Mouse (Mus musculus): ENCODE measurements at regions not wholly inside any gene's neighbourhood (a gene's known extent, or its start where the extent isn't known, plus 50 kb on each side); places are given as distances from the start of the nearest gene placed in this dataset.

- no peak for DNase-seq (ENCODE audit: low read depth, low spot score)
Observed at GRCm38 (mm10) chr2:47945061-47945460, 868.8 kb upstream of the Acvr2a start.

- no peak for DNase-seq (ENCODE audit: low read depth, low spot score)
Observed at GRCm38 (mm10) chr2:47991132-47991531, 822.8 kb upstream of the Acvr2a start.

DNA sequence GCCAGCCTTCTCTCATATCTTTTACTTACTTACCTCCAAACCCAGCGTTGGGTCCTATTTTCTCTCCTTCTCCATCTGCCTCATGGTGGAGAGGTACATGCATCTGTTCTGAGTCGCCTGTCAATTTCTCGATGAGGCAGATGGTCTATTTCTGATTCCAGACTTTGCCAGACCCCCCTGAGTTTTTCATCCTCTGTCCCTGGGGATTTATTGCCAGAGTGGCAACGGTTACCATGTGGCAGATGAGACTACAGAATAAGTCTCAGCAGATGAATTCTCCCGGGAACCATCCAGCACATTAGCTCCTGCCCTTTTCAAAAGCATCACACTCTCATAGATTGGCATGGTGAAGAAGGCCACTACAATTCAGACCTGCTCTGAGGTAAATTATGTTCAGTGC is 819.7 kb upstream of the Acvr2a start:
- DNase-seq (ENCODE audit: low read depth, low spot score) = no peak

DNA sequence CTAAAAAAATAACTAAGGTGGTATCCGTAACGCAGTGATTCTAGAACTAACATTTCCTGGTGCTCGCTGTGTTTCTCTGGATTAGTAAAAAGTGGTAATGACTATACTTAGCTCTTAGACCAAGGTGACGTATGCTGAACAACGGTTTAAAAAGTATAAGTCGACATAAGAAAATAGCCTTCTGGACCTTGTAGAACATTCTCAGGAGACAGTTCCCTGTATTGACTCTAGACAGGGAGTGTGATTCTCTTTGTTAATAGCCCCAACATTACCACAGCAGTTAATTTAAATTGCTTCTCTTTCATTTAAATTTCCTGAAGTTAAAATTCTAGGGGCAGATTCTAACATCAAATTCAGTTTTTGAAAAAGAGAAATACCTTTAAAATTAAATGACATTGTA is 812.7 kb upstream of the Acvr2a start:
- no peak for DNase-seq (ENCODE audit: low read depth, low spot score)

DNA sequence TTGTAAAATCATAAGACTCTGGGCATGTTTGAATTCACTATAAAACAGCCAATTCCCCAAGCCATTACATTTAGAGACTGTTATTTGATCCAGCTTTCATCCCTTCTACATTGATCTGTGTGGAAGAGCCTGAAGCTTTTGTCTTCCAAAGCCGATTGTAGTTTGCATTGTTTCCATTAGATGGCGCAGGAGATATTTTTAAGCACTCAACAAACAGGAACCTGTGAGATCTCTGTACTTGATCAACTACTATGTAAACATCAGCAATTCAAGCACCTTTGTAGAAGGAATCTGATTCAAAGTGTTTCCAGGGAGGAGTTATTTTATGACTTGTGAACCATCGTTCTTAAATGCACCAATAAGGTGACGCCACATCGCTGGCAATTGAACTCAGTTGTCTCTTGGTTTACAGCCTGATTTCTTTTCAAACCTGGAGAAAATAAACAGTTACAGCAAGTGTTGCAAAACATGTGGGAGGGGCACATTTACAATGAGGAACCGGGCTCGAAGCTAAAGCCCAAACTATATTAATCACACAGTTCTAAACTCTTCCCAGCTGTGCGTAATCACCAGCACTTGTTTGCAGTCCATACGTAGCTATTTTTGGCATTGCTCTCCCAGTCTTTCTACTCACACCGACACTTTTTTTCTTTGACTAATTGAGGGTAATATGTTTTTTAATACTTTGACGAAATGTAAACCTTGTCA is 812.0 kb upstream of the Acvr2a start:
- peak; percentile 40 for DNase-seq (ENCODE audit: low read depth, low spot score)

GRCm38 (mm10) chr2:48010308-48010707 is 803.6 kb upstream of the Acvr2a start:
- DNase-seq (ENCODE audit: low read depth, low spot score) = no peak

GRCm38 (mm10) chr2:48027559-48027958 is 786.4 kb upstream of the Acvr2a start:
- no peak for DNase-seq (ENCODE audit: low read depth, low spot score)

DNA sequence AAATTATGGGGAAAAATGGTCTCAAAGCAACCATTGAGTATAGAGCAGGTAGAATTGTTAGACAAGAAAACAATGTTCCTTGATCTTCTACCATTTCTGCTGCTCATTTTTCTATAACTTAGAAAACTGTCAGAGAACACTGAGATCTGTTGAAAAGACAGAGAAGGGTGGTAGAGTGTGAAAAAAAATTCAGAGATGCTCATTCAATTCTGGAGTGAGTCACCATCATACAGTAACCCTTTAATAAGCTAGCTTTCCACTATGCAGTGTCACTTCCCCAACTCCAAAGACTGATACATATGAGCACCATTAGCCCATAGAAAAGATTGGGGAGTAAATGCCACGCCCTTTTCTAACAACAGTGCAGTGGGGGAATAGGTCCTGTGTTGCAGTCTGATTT is 752.5 kb upstream of the Acvr2a start:
- DNase-seq (ENCODE audit: low read depth, low spot score) = no peak

DNA sequence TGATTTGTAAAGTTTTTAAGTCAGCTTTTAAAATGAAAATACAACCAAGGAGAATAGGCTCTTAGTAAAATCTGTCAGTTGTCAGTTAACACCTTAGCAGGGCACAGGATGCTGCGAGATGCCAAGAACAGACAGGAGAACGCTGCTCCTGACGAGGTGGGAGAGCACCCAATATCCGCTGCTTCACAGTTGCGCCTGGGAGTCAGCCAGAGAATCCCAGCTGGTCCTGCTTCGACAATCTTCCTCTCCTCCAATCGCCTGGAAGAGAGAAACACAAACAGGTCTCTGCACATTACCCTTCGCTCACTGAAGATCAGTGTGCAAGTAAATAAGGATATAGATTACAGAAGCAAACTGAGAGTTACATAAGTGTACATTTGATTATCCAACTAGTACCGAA is 750.5 kb upstream of the Acvr2a start:
- no peak for DNase-seq (ENCODE audit: low read depth, low spot score)

DNA sequence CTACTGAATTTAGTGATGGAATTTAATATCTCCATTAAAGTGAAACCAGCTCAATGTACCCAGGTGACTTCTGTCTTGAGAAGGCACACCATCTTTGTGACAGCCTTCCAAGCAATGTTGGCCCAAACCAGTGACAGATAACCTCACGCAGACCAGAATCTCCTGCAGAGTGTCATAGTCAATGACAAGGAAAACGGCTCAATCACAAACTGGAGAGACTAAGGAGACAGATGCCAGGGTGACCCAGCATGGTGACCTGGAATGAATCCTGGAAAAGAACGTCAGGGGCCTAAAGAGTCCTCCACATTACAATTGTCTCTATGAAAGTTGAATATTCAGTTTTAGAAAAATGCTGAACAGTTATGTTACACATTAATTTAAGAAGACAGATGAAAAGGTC is 748.7 kb upstream of the Acvr2a start:
- no peak for DNase-seq (ENCODE audit: low read depth, low spot score)

DNA sequence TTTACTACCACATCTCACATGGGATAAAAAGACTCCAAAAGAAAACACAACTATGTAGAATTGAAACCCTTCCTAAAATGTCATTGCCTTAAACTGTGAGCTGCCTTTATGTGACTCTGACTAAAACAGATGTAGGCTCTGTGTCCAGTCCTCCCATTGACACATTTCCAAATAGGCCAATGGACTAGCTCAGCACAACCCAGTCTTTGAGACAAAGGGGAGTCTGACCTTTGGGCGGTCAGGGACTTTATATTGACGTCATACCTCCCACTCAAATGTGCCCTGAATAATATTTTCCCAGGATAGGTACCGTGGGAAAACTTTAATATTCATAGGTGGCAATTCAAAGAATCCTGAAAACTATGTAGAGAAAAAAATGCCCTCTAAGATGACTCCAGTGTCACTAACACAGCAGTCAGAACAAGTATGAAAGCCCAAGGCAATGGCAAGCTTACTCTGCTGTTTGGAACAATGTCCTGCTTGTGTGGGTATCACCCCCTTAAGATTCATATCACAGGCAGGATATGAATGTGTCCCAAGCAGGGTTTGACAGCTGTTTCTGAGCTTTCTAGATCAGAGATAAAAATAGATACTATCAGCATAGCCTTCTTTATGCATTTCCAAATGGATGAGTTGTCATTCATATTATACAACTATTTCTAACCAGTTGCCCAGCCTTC is 731.6 kb upstream of the Acvr2a start:
- no peak for DNase-seq (ENCODE audit: low read depth, low spot score)

- DNase-seq (ENCODE audit: low read depth, low spot score) = no peak
Observed at GRCm38 (mm10) chr2:48098287-48098686, 715.6 kb upstream of the Acvr2a start.

DNA sequence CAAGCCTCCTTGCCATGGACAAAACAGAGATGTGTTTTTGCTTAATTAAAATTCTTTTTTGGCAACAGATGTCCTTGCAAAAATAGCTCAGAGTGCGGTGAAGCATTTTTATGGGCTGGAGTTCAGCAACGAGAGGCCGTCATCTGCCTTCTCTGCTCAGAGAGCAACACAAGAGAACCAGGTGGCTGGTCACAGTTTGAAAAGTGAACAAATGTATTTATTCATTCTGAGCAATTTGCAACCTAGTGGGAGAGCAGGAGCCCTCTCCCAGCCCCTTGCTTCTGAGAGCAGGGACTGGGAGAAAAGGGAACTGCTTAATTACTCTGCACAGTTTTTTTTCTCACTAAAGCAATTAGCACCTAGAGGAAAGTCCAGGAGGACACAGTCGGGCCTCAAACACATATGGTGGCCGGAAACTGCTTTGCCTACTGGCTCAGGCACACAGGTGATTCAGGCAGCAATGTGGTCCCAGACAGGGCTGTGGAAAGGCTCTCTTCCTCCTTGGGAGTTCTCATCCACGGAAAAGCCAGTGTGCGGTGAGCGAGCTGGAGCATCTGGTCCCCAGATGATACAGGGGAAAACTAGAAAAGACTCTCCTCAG is 714.9 kb upstream of the Acvr2a start:
- DNase-seq (ENCODE audit: low read depth, low spot score) = peak; percentile 38

GRCm38 (mm10) chr2:48123662-48124061 is 690.2 kb upstream of the Acvr2a start:
- no peak for DNase-seq (ENCODE audit: low read depth, low spot score)

DNA sequence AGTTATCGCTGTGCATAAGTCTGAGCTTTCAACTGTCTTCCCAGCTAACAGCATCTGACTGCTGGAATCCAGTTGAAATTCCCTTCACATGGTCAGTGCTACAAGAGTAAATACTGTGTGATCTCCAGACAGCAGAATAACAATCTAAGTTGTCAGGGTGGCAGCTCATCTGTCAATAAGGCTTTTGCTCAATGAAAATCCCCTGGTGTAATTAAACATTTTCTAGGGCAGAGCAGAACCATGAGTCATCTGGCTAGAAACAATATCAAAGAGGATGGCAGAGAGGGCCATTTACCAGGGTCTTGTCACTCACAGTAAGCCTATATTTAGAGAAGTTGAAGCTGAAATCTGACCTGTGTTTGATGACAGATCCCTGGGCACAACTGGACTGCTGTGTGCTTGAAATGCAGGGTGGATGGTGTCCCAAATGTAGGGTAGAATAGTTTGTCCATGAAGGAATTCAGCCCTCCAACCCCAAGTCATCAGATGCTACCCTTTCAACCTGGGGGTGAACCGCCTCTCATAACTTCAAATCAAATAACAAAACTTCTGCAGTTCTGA is 675.8 kb upstream of the Acvr2a start:
- DNase-seq (ENCODE audit: low read depth, low spot score) = no peak

DNA sequence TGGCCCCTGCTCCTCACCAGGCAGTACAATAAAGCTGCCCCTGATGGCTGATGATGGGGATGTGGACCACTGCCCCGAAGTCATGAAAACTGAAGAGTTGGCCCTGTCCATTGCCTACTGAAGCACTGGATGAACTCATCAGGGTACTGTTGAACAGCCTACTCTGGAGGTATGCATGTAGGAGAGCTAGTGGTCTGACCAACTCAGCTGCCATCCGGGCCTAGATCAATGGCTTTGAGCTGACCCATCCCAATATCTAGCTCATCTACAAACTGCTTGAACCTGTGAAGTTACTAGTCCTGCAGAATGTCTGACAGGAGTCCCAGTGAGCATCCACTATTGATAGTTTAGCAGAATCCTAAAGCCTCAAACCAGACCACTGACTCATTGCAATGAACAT is 672.6 kb upstream of the Acvr2a start:
- no peak for DNase-seq (ENCODE audit: low read depth, low spot score)

DNA sequence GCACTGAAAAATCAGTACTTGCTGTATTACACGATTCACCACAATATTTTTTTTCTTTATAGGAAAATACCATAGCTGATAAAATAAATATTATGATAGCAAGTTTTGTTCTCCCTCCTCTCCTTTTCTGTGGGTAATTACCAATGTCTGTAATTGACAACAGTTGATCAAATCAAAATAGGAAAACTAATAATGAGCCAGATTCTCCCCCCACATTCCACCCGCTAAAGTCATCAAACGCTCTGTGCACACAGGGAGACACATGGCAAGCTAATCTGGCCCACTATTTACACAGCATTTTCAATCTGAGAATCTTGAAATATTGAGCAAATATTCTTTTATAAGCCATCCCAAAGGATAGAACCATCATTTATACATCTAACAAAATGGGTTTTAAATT is 659.2 kb upstream of the Acvr2a start:
- DNase-seq (ENCODE audit: low read depth, low spot score) = no peak

GRCm38 (mm10) chr2:48172626-48173025 is 641.3 kb upstream of the Acvr2a start:
- DNase-seq (ENCODE audit: low read depth, low spot score) = no peak

- no peak for DNase-seq (ENCODE audit: low read depth, low spot score)
Observed at GRCm38 (mm10) chr2:48186161-48186560, 627.7 kb upstream of the Acvr2a start.

DNA sequence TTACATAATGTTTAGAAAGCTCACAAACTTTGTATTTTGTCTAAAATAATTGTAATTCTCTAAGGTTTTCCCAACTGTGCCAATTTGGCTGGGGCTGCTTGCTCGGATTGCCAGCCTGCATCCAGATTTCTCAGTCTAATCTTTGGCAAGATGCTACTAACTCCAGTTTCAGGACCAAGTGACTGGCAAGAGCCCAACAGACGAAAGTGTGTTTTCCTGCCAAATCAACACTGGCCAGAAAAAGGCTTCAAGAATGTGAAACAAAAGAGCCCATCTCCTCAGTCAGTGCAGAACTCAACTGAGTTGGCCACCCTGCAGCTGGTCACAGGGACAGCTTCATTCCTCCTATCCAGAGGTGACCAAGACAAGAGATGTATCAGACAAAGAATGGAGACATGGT is 627.3 kb upstream of the Acvr2a start:
- DNase-seq (ENCODE audit: low read depth, low spot score) = no peak

DNA sequence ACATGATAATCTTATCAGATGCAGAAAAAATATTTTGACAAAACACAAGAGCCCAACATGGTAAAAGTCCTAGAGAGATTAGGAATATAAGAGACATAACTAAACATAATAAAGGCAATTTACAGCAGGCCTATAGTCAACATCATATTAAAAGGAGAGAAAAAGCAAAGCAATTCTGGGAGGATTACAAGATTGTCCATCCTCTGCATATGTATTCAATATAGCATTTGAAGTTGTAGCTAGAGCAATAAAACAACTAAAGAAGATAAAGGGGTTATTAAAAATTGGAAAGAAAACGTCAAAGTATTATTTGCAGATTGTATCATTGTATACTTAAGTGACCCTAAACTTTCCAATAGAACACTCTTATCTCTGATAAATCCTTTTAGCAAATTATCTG is 602.1 kb upstream of the Acvr2a start:
- DNase-seq (ENCODE audit: low read depth, low spot score) = no peak

- DNase-seq (ENCODE audit: low read depth, low spot score) = no peak
Observed at GRCm38 (mm10) chr2:48220771-48221170, 593.1 kb upstream of the Acvr2a start.

Measured in A20 (cell line).